Mouse (Mus musculus): ENCODE data around the gene Kdelr2. TPM values are rescaled to one million over a fixed set of nuclear protein-coding genes. Genes with fewer than 3 reads are reported as not detected.
A peak's percentile ranks its signal among the peaks of the same experiment; 100 is the strongest.

Kdelr2 gene
- polyA plus RNA-seq, 1 experiment from 2014 or later: 196 TPM

DNA sequence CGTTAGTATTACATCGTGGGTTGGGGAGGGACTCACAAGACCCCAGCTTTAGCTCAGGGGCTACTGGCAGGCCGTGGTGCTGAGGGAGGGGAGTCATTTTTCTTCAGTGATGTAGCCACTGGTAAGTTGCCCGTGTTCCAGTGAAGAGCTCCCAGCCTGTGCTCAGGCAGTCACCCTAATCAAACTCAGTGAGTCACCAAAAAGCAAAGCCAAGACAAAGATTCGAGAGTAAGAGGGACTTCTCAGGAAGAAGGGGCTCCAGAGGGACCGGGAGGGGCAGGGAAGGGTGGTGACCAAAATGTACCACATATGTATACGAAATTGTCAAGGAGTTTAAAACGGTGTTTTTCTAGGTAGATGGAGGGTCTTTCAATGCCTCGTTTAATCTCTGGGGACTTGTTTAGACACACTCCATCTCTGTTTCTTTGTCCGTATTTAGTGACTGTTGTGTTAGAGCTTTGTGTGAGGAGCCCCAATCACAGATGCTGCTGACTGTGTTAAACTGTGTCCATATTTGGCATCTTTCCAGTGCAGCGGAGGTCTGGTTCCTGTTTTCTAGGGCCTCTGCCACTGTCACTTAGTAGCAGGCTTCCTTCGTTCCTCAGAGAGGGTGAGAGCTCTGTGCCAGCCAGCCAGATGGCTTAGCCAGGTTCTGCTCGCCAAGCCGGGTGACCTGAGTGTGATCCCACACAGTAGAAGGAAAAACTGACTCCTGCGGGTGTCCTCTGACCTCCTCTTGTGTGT, 67.0 kb downstream of the Kdelr2 start:
- no peak overlapping the region for H3K9ac ChIP-seq (ENCODE audit: low read length)
- H3K27me3 ChIP-seq (ENCODE audit: control insufficient read depth, insufficient read depth, low read length): no peaks in the 10 kb centered on the region
- no peaks in the 10 kb centered on the region for H3K4me1 ChIP-seq (replicated peaks; ENCODE audit: control insufficient read depth, insufficient read depth, low read length)
- H3K4me3 ChIP-seq (ENCODE audit: low read depth, low read length): no peak overlapping the region
- no peak overlapping the region for H3K27ac ChIP-seq (ENCODE audit: low read depth, low read length)
- no peak overlapping the region for H3K4me2 ChIP-seq (ENCODE audit: low read depth, low read length, severe bottlenecking)
- peaks cover 5% of the 10 kb centered on the region; the same call in 1 of the 2 replicates for H3K36me3 ChIP-seq (ENCODE audit: control insufficient read depth, insufficient read depth, low read length)
- DNase-seq (ENCODE audit: low spot score): peak; percentile 46
- no peaks in the 10 kb centered on the region for H3K9me3 ChIP-seq (ENCODE audit: control insufficient read depth, low read length)
- 90% methylated on average over 15 of the region's 15 CpGs for WGBS
- ATAC-seq (replicated peaks; ENCODE audit: low FRiP score): no peak

DNA sequence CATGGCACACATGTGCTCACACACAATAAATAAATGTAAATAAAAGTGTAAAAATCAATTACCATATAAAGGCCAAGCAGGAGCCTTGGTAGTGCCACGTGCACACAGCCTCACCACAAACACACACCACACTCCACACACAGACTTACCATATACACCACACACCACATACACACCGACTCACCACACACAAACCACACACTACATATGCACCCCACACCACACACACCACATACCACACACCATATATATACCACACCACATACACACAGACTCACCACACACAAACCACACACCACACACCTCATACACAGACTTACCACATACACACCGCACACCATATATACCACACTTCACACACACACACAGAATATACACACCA, 67.5 kb downstream of the Kdelr2 start:
- Histone ChIP-seq H3K4me1 (replicated peaks; ENCODE audit: control insufficient read depth, insufficient read depth, low read length) (no peaks in the 10 kb centered on the region), H3K36me3 (ENCODE audit: control insufficient read depth, insufficient read depth, low read length) (peaks cover 9% of the 10 kb centered on the region; the same call in 1 of the 2 replicates), H3K9ac (ENCODE audit: low read length) (no peak overlapping the region), H3K9me3 (ENCODE audit: control insufficient read depth, low read length) (no peaks in the 10 kb centered on the region), H3K4me3 (ENCODE audit: low read depth, low read length) (no peak overlapping the region), H3K27me3 (ENCODE audit: control insufficient read depth, insufficient read depth, low read length) (no peaks in the 10 kb centered on the region), H3K4me2 (ENCODE audit: low read depth, low read length, severe bottlenecking) (no peak overlapping the region), H3K27ac (ENCODE audit: low read depth, low read length) (no peak overlapping the region)
- ATAC-seq (replicated peaks; ENCODE audit: low FRiP score): no peak
- no peak for DNase-seq (ENCODE audit: low spot score)
- 96% methylated on average over 3 of the region's 3 CpGs for WGBS

Other genes starting within 250 kb of the Kdelr2 start
- 15.9 and 17.2 TPM in 2 replicates for gene Rbak, start 223.1 kb upstream of the Kdelr2 start, polyA plus RNA-seq (2014; fragmentation: Nextera tagmentation; extraction: Ambion mirVana)
- gene Spdye4b, start 222.8 kb upstream of the Kdelr2 start, polyA plus RNA-seq (2014; fragmentation: Nextera tagmentation; extraction: Ambion mirVana): not detected in 2 replicates
- not detected in 2 replicates for gene Spdye4a, start 176.9 kb upstream of the Kdelr2 start, polyA plus RNA-seq (2014; fragmentation: Nextera tagmentation; extraction: Ambion mirVana)
- gene Zfp12, start 168.7 kb upstream of the Kdelr2 start, polyA plus RNA-seq (2014; fragmentation: Nextera tagmentation; extraction: Ambion mirVana): 30.4 and 31.0 TPM in 2 replicates
- gene Zfp316, start 133.8 kb upstream of the Kdelr2 start, polyA plus RNA-seq (2014; fragmentation: Nextera tagmentation; extraction: Ambion mirVana): 3.5 and 4.2 TPM in 2 replicates
- gene Zfp853, start 110.2 kb upstream of the Kdelr2 start, polyA plus RNA-seq (2014; fragmentation: Nextera tagmentation; extraction: Ambion mirVana): not detected in 2 replicates
- gene E130309D02Rik, start 88.5 kb upstream of the Kdelr2 start, polyA plus RNA-seq (2014; fragmentation: Nextera tagmentation; extraction: Ambion mirVana): 65.8 and 75.0 TPM in 2 replicates
- gene Zdhhc4, start 74.6 kb upstream of the Kdelr2 start, polyA plus RNA-seq (2014; fragmentation: Nextera tagmentation; extraction: Ambion mirVana): 69.4 and 71.9 TPM in 2 replicates
- 0.31 and 0.64 TPM in 2 replicates for gene Grid2ip, start 46.5 kb upstream of the Kdelr2 start, polyA plus RNA-seq (2014; fragmentation: Nextera tagmentation; extraction: Ambion mirVana)
- gene Daglb, start 60.7 kb downstream of the Kdelr2 start, polyA plus RNA-seq (2014; fragmentation: Nextera tagmentation; extraction: Ambion mirVana): 12.5 and 13.8 TPM in 2 replicates
- gene Rac1, start 124.2 kb downstream of the Kdelr2 start, polyA plus RNA-seq (2014; fragmentation: Nextera tagmentation; extraction: Ambion mirVana): 464 and 491 TPM in 2 replicates
- gene Cyth3, start 218.6 kb downstream of the Kdelr2 start, polyA plus RNA-seq (2014; fragmentation: Nextera tagmentation; extraction: Ambion mirVana): 27.8 and 29.4 TPM in 2 replicates

Measured in forebrain, embryonic 11.5 days (tissue).